Mouse (Mus musculus): ENCODE data around the gene Tbc1d9b. TPM values are rescaled to one million over a fixed set of nuclear protein-coding genes. Genes with fewer than 3 reads are reported as not detected.

Gene Tbc1d9b
- polyA plus RNA-seq, 1 experiment = 58.7 TPM

DNA sequence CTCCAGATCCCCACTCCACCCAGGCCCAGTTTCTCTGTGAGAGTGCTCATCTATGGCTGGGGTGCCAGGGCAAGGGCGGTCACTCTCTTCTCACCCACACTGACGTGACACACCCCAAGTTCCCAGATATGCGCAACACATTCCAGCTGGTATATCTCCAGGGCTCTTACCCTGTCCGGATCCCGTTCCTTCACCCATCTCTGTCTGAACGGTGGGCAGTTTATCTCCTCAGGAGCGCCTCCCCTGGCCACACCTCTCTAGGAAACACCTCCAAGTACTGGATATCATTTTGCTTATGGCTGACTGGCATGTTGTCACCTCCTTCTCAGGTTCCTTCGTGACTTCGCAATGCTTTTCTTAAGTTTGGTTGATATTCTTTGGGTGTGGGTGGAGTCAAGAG, 84.4 kb downstream of the Tbc1d9b start:
- peaks cover 7% of the 10 kb centered on the region for H3K4me1 ChIP-seq (replicated peaks; ENCODE audit: control insufficient read depth, insufficient read depth, low read length)
- H3K27me3 ChIP-seq (ENCODE audit: control insufficient read depth, insufficient read depth, low read length) = no peaks in the 10 kb centered on the region
- TF ChIP-seq CTCF (IDR thresholded peaks at IDR 0.05; ENCODE audit: borderline replicate concordance, control insufficient read depth, extremely low read depth, insufficient read depth, low read length, poor library complexity) (no peak), POLR2A (IDR thresholded peaks at IDR 0.05; ENCODE audit: control insufficient read depth, extremely low read depth, insufficient read depth, low read length, poor library complexity) (no peak)
- no peaks in the 10 kb centered on the region for H3K36me3 ChIP-seq (ENCODE audit: control insufficient read depth, insufficient read depth, low read length)
- WGBS = 95% methylated on average over 9 of the region's 9 CpGs
- no peak for DNase-seq
- H3K27ac ChIP-seq (ENCODE audit: control insufficient read depth, insufficient read depth, low read length) = no peak overlapping the region
- H3K4me3 ChIP-seq (ENCODE audit: control insufficient read depth, insufficient read depth, low read length) = no peak overlapping the region

GRCm38 (mm10) chr11:50216724-50217366, 85.6 kb downstream of the Tbc1d9b start:
- Histone ChIP-seq H3K4me1 (replicated peaks; ENCODE audit: control insufficient read depth, insufficient read depth, low read length) (no peaks in the 10 kb centered on the region), H3K27me3 (ENCODE audit: control insufficient read depth, insufficient read depth, low read length) (no peaks in the 10 kb centered on the region), H3K27ac (ENCODE audit: control insufficient read depth, insufficient read depth, low read length) (no peak overlapping the region), H3K36me3 (ENCODE audit: control insufficient read depth, insufficient read depth, low read length) (no peaks in the 10 kb centered on the region), H3K4me3 (ENCODE audit: control insufficient read depth, insufficient read depth, low read length) (no peak overlapping the region)
- DNase-seq = no peak
- TF ChIP-seq POLR2A (IDR thresholded peaks at IDR 0.05; ENCODE audit: control insufficient read depth, extremely low read depth, insufficient read depth, low read length, poor library complexity) (no peak), CTCF (IDR thresholded peaks at IDR 0.05; ENCODE audit: borderline replicate concordance, control insufficient read depth, extremely low read depth, insufficient read depth, low read length, poor library complexity) (no peak)
- 93% methylated on average over 4 of the region's 4 CpGs for WGBS

GRCm38 (mm10) chr11:50217811-50218210, 86.6 kb downstream of the Tbc1d9b start:
- H3K4me1 ChIP-seq (replicated peaks; ENCODE audit: control insufficient read depth, insufficient read depth, low read length) = no peaks in the 10 kb centered on the region
- no peak for DNase-seq
- H3K27me3 ChIP-seq (ENCODE audit: control insufficient read depth, insufficient read depth, low read length) = no peaks in the 10 kb centered on the region
- no peak overlapping the region for H3K4me3 ChIP-seq (ENCODE audit: control insufficient read depth, insufficient read depth, low read length)
- no peaks in the 10 kb centered on the region for H3K36me3 ChIP-seq (ENCODE audit: control insufficient read depth, insufficient read depth, low read length)
- TF ChIP-seq CTCF (IDR thresholded peaks at IDR 0.05; ENCODE audit: borderline replicate concordance, control insufficient read depth, extremely low read depth, insufficient read depth, low read length, poor library complexity) (no peak), POLR2A (IDR thresholded peaks at IDR 0.05; ENCODE audit: control insufficient read depth, extremely low read depth, insufficient read depth, low read length, poor library complexity) (no peak)
- WGBS = 96% methylated on average over 4 of the region's 4 CpGs
- H3K27ac ChIP-seq (ENCODE audit: control insufficient read depth, insufficient read depth, low read length) = no peak overlapping the region

- 93% methylated on average over 2 of the region's 2 CpGs for WGBS
- Histone ChIP-seq H3K27me3 (ENCODE audit: control insufficient read depth, insufficient read depth, low read length) (no peaks in the 10 kb centered on the region), H3K4me3 (ENCODE audit: control insufficient read depth, insufficient read depth, low read length) (no peak overlapping the region), H3K4me1 (replicated peaks; ENCODE audit: control insufficient read depth, insufficient read depth, low read length) (peaks cover 7% of the 10 kb centered on the region), H3K27ac (ENCODE audit: control insufficient read depth, insufficient read depth, low read length) (no peak overlapping the region), H3K36me3 (ENCODE audit: control insufficient read depth, insufficient read depth, low read length) (no peaks in the 10 kb centered on the region)
- TF ChIP-seq CTCF (IDR thresholded peaks at IDR 0.05; ENCODE audit: borderline replicate concordance, control insufficient read depth, extremely low read depth, insufficient read depth, low read length, poor library complexity) (no peak), POLR2A (IDR thresholded peaks at IDR 0.05; ENCODE audit: control insufficient read depth, extremely low read depth, insufficient read depth, low read length, poor library complexity) (no peak)
- DNase-seq = no peak
Measured at GRCm38 (mm10) chr11:50219833-50220232, 88.6 kb downstream of the Tbc1d9b start.

Other genes starting within 250 kb of the Tbc1d9b start
- 0.11 and 0.13 TPM in 2 replicates for gene Rasgef1c, start 229.6 kb upstream of the Tbc1d9b start, polyA plus RNA-seq (2012; rRNA removed)
- 30.3 and 41.1 TPM in 2 replicates for gene Rnf130, start 106.0 kb upstream of the Tbc1d9b start, polyA plus RNA-seq (2012; rRNA removed)
- gene Mrnip, start 43.0 kb downstream of the Tbc1d9b start, polyA plus RNA-seq (2012; rRNA removed) = 8.7 and 8.9 TPM in 2 replicates
- gene Sqstm1, start 79.4 kb downstream of the Tbc1d9b start, polyA plus RNA-seq (2012; rRNA removed) = 159 and 173 TPM in 2 replicates
- 29.5 and 29.7 TPM in 2 replicates for gene Mgat4b, start 79.5 kb downstream of the Tbc1d9b start, polyA plus RNA-seq (2012; rRNA removed)
- gene Ltc4s, start 107.2 kb downstream of the Tbc1d9b start, polyA plus RNA-seq (2012; rRNA removed) = 34.4 and 46.9 TPM in 2 replicates
- gene Maml1, start 160.9 kb downstream of the Tbc1d9b start, polyA plus RNA-seq (2012; rRNA removed) = 35.3 and 41.4 TPM in 2 replicates
- gene Canx, start 194.3 kb downstream of the Tbc1d9b start, polyA plus RNA-seq (2012; rRNA removed) = 43.1 and 44.3 TPM in 2 replicates
- gene Cby3, start 223.1 kb downstream of the Tbc1d9b start, polyA plus RNA-seq (2012; rRNA removed) = 0.16 TPM in 1 of 2 replicates, not detected in the other
- gene Hnrnph1, start 245.6 kb downstream of the Tbc1d9b start, polyA plus RNA-seq (2012; rRNA removed) = 147 and 164 TPM in 2 replicates